Comparison of ENCODE assay signal across 9 mouse cellular contexts in genomic region chr15:41193240-41193639, GRCm38 (mm10).
DNase-seq lines count a peak whose midpoint lies in the region; ATAC-seq lines count a peak whose summit lies in the region.
"Had no signal": no experiment of that assay in that cellular context is flagged by ENCODE, and none has a peak within 500 bp of the region (broad histone marks: within the 10 kb centered on the region; RNA-seq: fewer than 3 reads in every experiment).

No protein-coding gene starts in this region.

- 35% methylated on average over 3 of the region's 3 CpGs for WGBS in neural tube, embryonic 11.5 days
- WGBS in hindbrain, embryonic 14.5 days: 27% methylated on average over 3 of the region's 3 CpGs

- H3K4me3 ChIP-seq in neural tube, embryonic 11.5 days (ENCODE audit: low read depth, low read length): no peak overlapping the region
- no peak overlapping the region for H3K4me3 ChIP-seq in hindbrain, embryonic 14.5 days (replicated peaks; ENCODE audit: low read length)
- H3K4me3 ChIP-seq: embryonic facial prominence, embryonic 15.5 days had no signal

- no peak for DNase-seq in neural tube, embryonic 11.5 days (ENCODE audit: low spot score)
- DNase-seq in neural tube, embryonic 10.5 days (ENCODE audit: extremely low spot score, low spot score): no peak
- peak; percentile 31 for DNase-seq in adrenal gland, adult 8-10 months
- DNase-seq in cerebellum, postnatal 4 days (ENCODE audit: low spot score in 2 of 2): peak; percentile 36 to 75
- peak; percentile 84 for DNase-seq in hindbrain, embryonic 14.5 days (ENCODE audit: low spot score)
- peak; percentile 22 to 26 for DNase-seq in left cerebral cortex, adult 8-10 months (ENCODE audit: low spot score in 2 of 2)
- peak; percentile 76 to 84 for DNase-seq in right cerebral cortex, postnatal 10 days (ENCODE audit: low spot score in 2 of 2)
- DNase-seq in spleen, adult 12 weeks (ENCODE audit: low spot score): no peak

- H3K27ac ChIP-seq in neural tube, embryonic 11.5 days (ENCODE audit: low read depth, low read length): no peak overlapping the region
- H3K27ac ChIP-seq in hindbrain, embryonic 14.5 days: no peak overlapping the region
- H3K27ac ChIP-seq: embryonic facial prominence, embryonic 15.5 days had no signal

- ATAC-seq in neural tube, embryonic 11.5 days (ENCODE audit: insufficient read depth, low FRiP score, low TSS enrichment): 0 out of 2 replicates have a peak, but pooled peaks have one; percentile 69
- ATAC-seq in hindbrain, embryonic 14.5 days (ENCODE audit: low FRiP score): peak; percentile 60; the same call in 1 of the 2 replicates

- H3K9ac ChIP-seq in neural tube, embryonic 11.5 days (ENCODE audit: low read length): no peak overlapping the region
- H3K9ac ChIP-seq in hindbrain, embryonic 14.5 days: no peak overlapping the region
- H3K9ac ChIP-seq: embryonic facial prominence, embryonic 15.5 days had no signal

- H3K4me1 ChIP-seq in neural tube, embryonic 11.5 days (ENCODE audit: control insufficient read depth, insufficient read depth, low read length): no peaks in the 10 kb centered on the region
- no peaks in the 10 kb centered on the region for H3K4me1 ChIP-seq in hindbrain, embryonic 14.5 days (replicated peaks; ENCODE audit: control insufficient read depth, insufficient read depth, low read length)
- H3K4me1 ChIP-seq: embryonic facial prominence, embryonic 15.5 days had no signal

- H3K9me3 ChIP-seq in neural tube, embryonic 11.5 days (ENCODE audit: control insufficient read depth, low read length): no peaks in the 10 kb centered on the region
- H3K9me3 ChIP-seq in hindbrain, embryonic 14.5 days (ENCODE audit: control insufficient read depth, low read length): no peaks in the 10 kb centered on the region
- H3K9me3 ChIP-seq: embryonic facial prominence, embryonic 15.5 days had no signal

- no peak overlapping the region for H3K4me2 ChIP-seq in neural tube, embryonic 11.5 days (ENCODE audit: low read depth)
- H3K4me2 ChIP-seq in hindbrain, embryonic 14.5 days (replicated peaks): no peak overlapping the region
- H3K4me2 ChIP-seq: embryonic facial prominence, embryonic 15.5 days had no signal

- no peaks in the 10 kb centered on the region for H3K36me3 ChIP-seq in neural tube, embryonic 11.5 days (ENCODE audit: control insufficient read depth, insufficient read depth, low read length)
- no peaks in the 10 kb centered on the region for H3K36me3 ChIP-seq in hindbrain, embryonic 14.5 days (replicated peaks; ENCODE audit: control insufficient read depth, insufficient read depth)
- H3K36me3 ChIP-seq: embryonic facial prominence, embryonic 15.5 days had no signal

- no peaks in the 10 kb centered on the region for H3K27me3 ChIP-seq in neural tube, embryonic 11.5 days (ENCODE audit: control insufficient read depth, insufficient read depth, low read length)
- no peaks in the 10 kb centered on the region for H3K27me3 ChIP-seq in hindbrain, embryonic 14.5 days (ENCODE audit: control insufficient read depth, insufficient read depth, low read length)
- H3K27me3 ChIP-seq: embryonic facial prominence, embryonic 15.5 days had no signal

Comparison
In these comparisons a context has a peak if more than half of its experiments do, and no peak if none do; other contexts are left out.
1. DNase-seq: peak in adrenal gland, adult 8-10 months (single experiment), cerebellum, postnatal 4 days (2 of 2), hindbrain, embryonic 14.5 days (single experiment), left cerebral cortex, adult 8-10 months (2 of 2) and right cerebral cortex, postnatal 10 days (2 of 2); none in neural tube, embryonic 11.5 days (single experiment), neural tube, embryonic 10.5 days (single experiment) and spleen, adult 12 weeks (single experiment).